Mouse (Mus musculus) embryonic facial prominence, embryonic 13.5 days (tissue): ENCODE results near the gene Tagln2. TPM values are rescaled to one million over a fixed set of nuclear protein-coding genes. Genes with fewer than 3 reads are reported as not detected.
A peak's percentile ranks its signal among the peaks of the same experiment; 100 is the strongest.

Experiments used
- ATAC-seq: fragments of 200-750 bp; cut with Nextera tagmentation; 2 replicates; pipeline ENCODE4 v1.8.0; 2017; ENCODE audit warnings: low read depth; ENCODE audit not compliant: insufficient number of reproducible peaks, insufficient read depth, low FRiP score, low TSS enrichment
- H3K27ac ChIP-seq: fragments of 300-500 bp; sonication (generic); 2 replicates; pipeline ENCODE4 v1.5.1; 2015; ENCODE audit warnings: moderate library complexity, mild to moderate bottlenecking, inconsistent platforms
- H3K27me3 ChIP-seq: fragments of 300-500 bp; sonication (generic); 2 replicates; pipeline ENCODE4 v1.6.1; 2015; ENCODE audit warnings: mild to moderate bottlenecking, inconsistent platforms
- H3K36me3 ChIP-seq: fragments of 300-500 bp; sonication (generic); 2 replicates; pipeline ENCODE4 v1.6.1; 2015; ENCODE audit warnings: mild to moderate bottlenecking, inconsistent platforms
- H3K4me1 ChIP-seq: fragments of 300-500 bp; sonication (generic); 2 replicates; pipeline ENCODE4 v1.6.1; 2015; ENCODE audit warnings: inconsistent platforms
- H3K4me2 ChIP-seq: fragments of 300-500 bp; sonication (generic); 2 replicates; pipeline ENCODE4 v1.6.1; 2015; ENCODE audit warnings: moderate library complexity, mild to moderate bottlenecking, inconsistent platforms
- H3K4me3 ChIP-seq: fragments of 300-500 bp; sonication (generic); 2 replicates; pipeline ENCODE4 v1.5.1; 2015; ENCODE audit warnings: mild to moderate bottlenecking, inconsistent platforms
- H3K9ac ChIP-seq: fragments of 300-500 bp; sonication (generic); 2 replicates; pipeline ENCODE4 v1.6.1; 2015; ENCODE audit warnings: mild to moderate bottlenecking, inconsistent platforms
- H3K9me3 ChIP-seq: fragments of 300-500 bp; sonication (generic); 2 replicates; pipeline ENCODE4 v1.6.1; 2016; ENCODE audit warnings: inconsistent platforms
- WGBS: fragments of 180-500 bp; shearing (Covaris S2); methylation state at CpG from one replicate; pipeline ENCODE4 v1.1.7; 2015; ENCODE audit warnings: mixed read lengths; 5-methylcytosine and 5-hydroxymethylcytosine counted together
- polyA plus RNA-seq: library from polyadenylated mRNA; unstranded; fragments of >200 nt; fragmentation: Nextera tagmentation; extraction: Ambion mirVana; gene quantifications from 2 replicates; pipeline ENCODE4 v1.2.1, GENCODE M21; 2015

Gene Tagln2
- polyA plus RNA-seq, 1 experiment from 2014 or later, result 135 TPM

GRCm38 (mm10) chr1:172481540-172482280 lies 18.1 kb upstream of the Tagln2 start, which contains the start of gene Igsf9:
Gene Igsf9 (plus strand): TSS chr1:172481788.
- Histone ChIP-seq H3K4me1 (peaks cover 47% of the 10 kb centered on the region), H3K36me3 (peaks cover 5% of the 10 kb centered on the region; the same call in 1 of the 2 replicates), H3K27ac (peak within 1 kb of the TSS; percentile 86), H3K4me2 (peak within 1 kb of the TSS; percentile 77), H3K9ac (peak within 1 kb of the TSS; percentile 78), H3K27me3 (no peaks in the 10 kb centered on the region), H3K9me3 (no peaks in the 10 kb centered on the region), H3K4me3 (peak within 1 kb of the TSS; percentile 69)
- under 1% methylated on average over 38 of the region's 38 CpGs for WGBS
- ATAC-seq, result peak; percentile 90

DNA sequence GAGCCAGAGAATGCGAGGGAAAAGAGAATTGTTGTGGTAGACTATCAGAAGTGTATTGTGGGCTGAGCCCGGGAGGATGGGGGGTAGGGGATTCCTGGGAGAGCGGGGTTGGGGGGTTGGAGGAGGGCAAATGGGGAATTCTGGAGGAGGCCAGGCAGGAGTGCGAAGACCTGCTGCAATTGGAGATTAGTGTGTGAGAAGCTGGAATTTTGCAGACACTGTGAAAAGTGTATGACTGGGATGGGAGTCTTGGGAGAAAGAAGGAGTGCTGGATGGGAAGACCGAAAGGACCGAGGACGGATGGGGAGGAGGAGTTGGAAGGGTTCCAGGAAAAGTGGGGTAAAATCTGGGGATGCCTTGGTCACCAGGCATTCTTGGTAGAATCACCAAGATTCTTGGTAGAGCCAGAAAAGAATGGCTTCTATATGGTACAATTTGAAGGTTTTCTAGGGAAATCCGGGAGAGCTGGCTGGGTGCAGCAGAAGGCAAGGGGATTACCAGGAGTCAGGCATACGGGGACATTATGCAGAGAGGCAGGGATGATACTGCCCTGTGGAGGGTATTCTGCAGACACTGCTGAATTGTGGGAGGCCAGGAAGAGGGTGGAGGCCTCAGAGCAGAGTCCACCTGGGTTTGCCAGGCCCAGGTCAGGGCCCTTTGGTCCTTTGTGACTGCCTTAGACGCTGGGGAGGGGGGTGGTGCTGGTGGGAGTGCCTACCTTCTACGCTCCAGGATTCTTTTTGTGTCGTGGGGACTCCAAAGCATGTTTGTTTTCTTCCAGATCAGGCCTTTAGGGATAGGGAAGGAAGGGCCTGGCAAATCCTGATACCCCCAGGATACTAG lies 17.1 kb upstream of the Tagln2 start:
- no peak for ATAC-seq
- Histone ChIP-seq H3K9ac (peak overlapping the region; percentile 78), H3K36me3 (peaks cover 12% of the 10 kb centered on the region; the same call in 1 of the 2 replicates), H3K27ac (peak overlapping the region; percentile 86), H3K27me3 (no peaks in the 10 kb centered on the region), H3K4me1 (peaks cover 52% of the 10 kb centered on the region), H3K4me3 (peak overlapping the region; percentile 69), H3K4me2 (peak overlapping the region; percentile 77), H3K9me3 (no peaks in the 10 kb centered on the region)
- WGBS, result under 1% methylated on average over 12 of the region's 12 CpGs

DNA sequence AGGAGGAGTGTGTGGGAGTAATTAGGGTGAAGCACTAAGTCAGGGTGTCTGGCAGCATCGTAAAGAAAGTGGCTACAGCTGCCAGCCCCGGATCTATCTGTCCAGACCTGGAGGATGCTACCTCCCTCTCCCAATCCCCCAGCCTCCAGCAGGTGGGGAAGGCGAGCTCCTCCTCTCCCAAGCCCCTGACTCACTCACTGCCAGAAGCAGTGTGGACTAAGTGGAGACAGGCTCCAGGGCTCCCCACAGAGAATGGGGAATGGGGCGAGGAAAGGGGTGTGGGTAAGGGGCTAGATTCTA lies 16.5 kb upstream of the Tagln2 start:
- peak overlapping the region; percentile 77 for H3K4me2 ChIP-seq
- ATAC-seq, result no peak
- peak overlapping the region; percentile 78 for H3K9ac ChIP-seq
- peaks cover 56% of the 10 kb centered on the region for H3K4me1 ChIP-seq
- H3K27ac ChIP-seq, result peak overlapping the region; percentile 62
- no peaks in the 10 kb centered on the region for H3K27me3 ChIP-seq
- H3K36me3 ChIP-seq, result peaks cover 12% of the 10 kb centered on the region; the same call in 1 of the 2 replicates
- no peaks in the 10 kb centered on the region for H3K9me3 ChIP-seq
- peak overlapping the region; percentile 69 for H3K4me3 ChIP-seq
- 13% methylated on average over 4 of the region's 4 CpGs for WGBS

- WGBS, result 36% methylated on average over 11 of the region's 11 CpGs
These were observed 15.6 kb upstream of the Tagln2 start for GRCm38 (mm10) chr1:172484236-172484635.

DNA sequence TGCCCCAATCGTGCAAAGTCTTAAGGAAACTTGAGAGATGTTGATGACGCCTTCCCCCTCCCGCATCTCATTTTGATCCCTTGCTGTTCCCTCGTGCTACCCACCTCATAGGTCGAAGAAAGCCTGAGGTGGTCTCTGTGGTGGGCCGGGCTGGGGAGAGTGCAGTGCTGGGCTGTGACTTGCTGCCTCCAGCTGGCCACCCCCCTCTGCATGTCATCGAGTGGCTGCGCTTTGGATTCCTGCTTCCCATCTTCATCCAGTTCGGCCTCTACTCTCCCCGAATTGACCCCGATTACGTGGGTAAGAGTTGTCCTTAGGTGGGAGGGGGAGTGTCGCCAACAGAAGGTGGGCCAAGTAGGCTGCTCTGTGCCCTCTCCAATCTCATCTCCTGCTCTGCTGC lies 15.2 kb upstream of the Tagln2 start:
- no peak for ATAC-seq
- Histone ChIP-seq H3K4me1 (peaks cover 60% of the 10 kb centered on the region), H3K27me3 (no peaks in the 10 kb centered on the region), H3K9ac (peak overlapping the region; percentile 78), H3K9me3 (no peaks in the 10 kb centered on the region), H3K4me2 (peak overlapping the region; percentile 77), H3K36me3 (peaks cover 12% of the 10 kb centered on the region; the same call in 1 of the 2 replicates), H3K4me3 (peak overlapping the region; percentile 69), H3K27ac (no peak overlapping the region)
- WGBS, result 48% methylated on average over 13 of the region's 13 CpGs

More at GRCm38 (mm10) chr1:172484236-172484635, 15.6 kb upstream of the Tagln2 start:
- Histone ChIP-seq H3K9me3 (no peaks in the 10 kb centered on the region), H3K27me3 (no peaks in the 10 kb centered on the region), H3K4me1 (peaks cover 59% of the 10 kb centered on the region), H3K27ac (no peak overlapping the region), H3K4me3 (peak overlapping the region; percentile 69), H3K9ac (peak overlapping the region; percentile 78), H3K36me3 (peaks cover 12% of the 10 kb centered on the region; the same call in 1 of the 2 replicates), H3K4me2 (peak overlapping the region; percentile 77)
- ATAC-seq, result no peak

- Histone ChIP-seq H3K36me3 (peaks cover 12% of the 10 kb centered on the region; the same call in 1 of the 2 replicates), H3K27ac (peak overlapping the region; percentile 12; the same call in 1 of the 2 replicates), H3K27me3 (no peaks in the 10 kb centered on the region), H3K9ac (peak overlapping the region; percentile 53; the same call in 1 of the 2 replicates), H3K4me3 (peak overlapping the region; percentile 69), H3K4me1 (peaks cover 66% of the 10 kb centered on the region), H3K9me3 (no peaks in the 10 kb centered on the region), H3K4me2 (peak overlapping the region; percentile 77)
- no peak for ATAC-seq
- 23% methylated on average over 6 of the region's 6 CpGs for WGBS
These were observed 14.0 kb upstream of the Tagln2 start for GRCm38 (mm10) chr1:172485821-172486220.

- peaks cover 63% of the 10 kb centered on the region for H3K4me1 ChIP-seq
- peak overlapping the region; percentile 12; the same call in 1 of the 2 replicates for H3K27ac ChIP-seq
- H3K9me3 ChIP-seq, result no peaks in the 10 kb centered on the region
- peaks cover 14% of the 10 kb centered on the region for H3K36me3 ChIP-seq
- no peak for ATAC-seq
- no peaks in the 10 kb centered on the region for H3K27me3 ChIP-seq
- peak overlapping the region; percentile 69 for H3K4me3 ChIP-seq
- peak overlapping the region; percentile 77 for H3K4me2 ChIP-seq
- WGBS, result 26% methylated on average over 4 of the region's 4 CpGs
- H3K9ac ChIP-seq, result peak overlapping the region; percentile 53; the same call in 1 of the 2 replicates
These were observed 13.6 kb upstream of the Tagln2 start for GRCm38 (mm10) chr1:172486236-172486635.

- peaks cover 62% of the 10 kb centered on the region for H3K4me1 ChIP-seq
- peak overlapping the region; percentile 77 for H3K4me2 ChIP-seq
- peak overlapping the region; percentile 69; the same call in 1 of the 2 replicates for H3K4me3 ChIP-seq
- no peak overlapping the region for H3K27ac ChIP-seq
- no peaks in the 10 kb centered on the region for H3K27me3 ChIP-seq
- H3K9me3 ChIP-seq, result no peaks in the 10 kb centered on the region
- ATAC-seq, result no peak
- peak overlapping the region; percentile 53; the same call in 1 of the 2 replicates for H3K9ac ChIP-seq
- 64% methylated on average over 5 of the region's 5 CpGs for WGBS
- peaks cover 19% of the 10 kb centered on the region for H3K36me3 ChIP-seq
These were observed 13.2 kb upstream of the Tagln2 start for GRCm38 (mm10) chr1:172486651-172487050.

- Histone ChIP-seq H3K4me1 (peaks cover 58% of the 10 kb centered on the region), H3K27ac (no peak overlapping the region), H3K36me3 (peaks cover 28% of the 10 kb centered on the region), H3K27me3 (no peaks in the 10 kb centered on the region), H3K4me3 (no peak overlapping the region), H3K9ac (0 out of 2 replicates have a peak overlapping the region, but pooled peaks have one; percentile 2), H3K9me3 (no peaks in the 10 kb centered on the region), H3K4me2 (no peak overlapping the region)
- ATAC-seq, result no peak
- 64% methylated on average over 4 of the region's 4 CpGs for WGBS
These were observed 12.0 kb upstream of the Tagln2 start for GRCm38 (mm10) chr1:172487859-172488258.

- Histone ChIP-seq H3K36me3 (peaks cover 37% of the 10 kb centered on the region), H3K4me3 (no peak overlapping the region), H3K4me1 (peaks cover 48% of the 10 kb centered on the region), H3K9me3 (no peaks in the 10 kb centered on the region), H3K27me3 (no peaks in the 10 kb centered on the region), H3K27ac (no peak overlapping the region), H3K9ac (no peak overlapping the region), H3K4me2 (no peak overlapping the region)
- WGBS, result 78% methylated on average over 7 of the region's 7 CpGs
- ATAC-seq, result no peak
These were observed 11.0 kb upstream of the Tagln2 start for GRCm38 (mm10) chr1:172488831-172489230.

DNA sequence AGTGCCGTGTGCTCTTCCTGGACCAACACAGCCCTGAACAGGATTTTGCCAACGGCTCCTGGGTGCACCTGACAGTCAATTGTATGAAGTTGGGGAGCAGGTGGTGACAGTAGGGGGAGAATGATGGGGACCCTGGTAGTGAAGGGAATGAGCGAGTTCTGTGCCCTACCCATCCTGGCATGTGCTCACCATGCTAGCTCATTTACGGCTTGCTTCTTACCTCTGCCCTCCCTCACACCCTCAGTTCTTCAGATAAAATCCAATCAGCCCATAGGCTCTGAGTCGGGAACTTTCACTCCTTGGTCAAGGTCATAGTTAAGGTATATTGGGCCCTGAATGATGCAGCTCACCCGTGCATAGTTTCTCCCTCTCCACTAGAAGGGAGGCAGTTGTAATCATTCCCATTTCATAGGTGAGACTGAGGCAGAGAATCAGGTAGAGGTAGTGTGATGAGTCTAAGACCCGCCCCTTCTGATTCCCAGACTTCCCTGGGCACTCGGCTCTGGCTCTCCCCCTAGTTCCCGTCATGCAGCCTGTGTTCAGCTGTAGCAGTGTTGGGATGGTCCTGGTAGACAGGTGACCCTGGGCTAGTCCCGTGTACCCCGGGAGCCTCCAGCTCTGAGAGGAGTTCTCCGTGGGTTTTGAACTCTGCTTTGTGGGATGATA lies 10.1 kb upstream of the Tagln2 start:
- Histone ChIP-seq H3K27me3 (no peaks in the 10 kb centered on the region), H3K36me3 (peaks cover 44% of the 10 kb centered on the region), H3K4me2 (peak overlapping the region; percentile 58), H3K4me1 (peaks cover 39% of the 10 kb centered on the region), H3K9ac (peak overlapping the region; percentile 62; the same call in 1 of the 2 replicates), H3K4me3 (peak overlapping the region; percentile 28), H3K9me3 (no peaks in the 10 kb centered on the region), H3K27ac (no peak overlapping the region)
- ATAC-seq, result 0 out of 2 replicates have a peak, but pooled peaks have one; percentile 3
- 56% methylated on average over 12 of the region's 12 CpGs for WGBS
